Mouse (Mus musculus) liver, embryonic 12.5 days (tissue): ENCODE data around the gene Mgat5. TPM values are rescaled to one million over a fixed set of nuclear protein-coding genes. Genes with fewer than 3 reads are reported as not detected.
A peak's percentile ranks its signal among the peaks of the same experiment; 100 is the strongest.

ENCODE experiments used
- ATAC-seq: fragments of 200-750 bp; cut with Nextera tagmentation; 2 replicates; pipeline ENCODE4 v1.8.0; 2017; ENCODE audit warnings: moderate number of reproducible peaks, mild to moderate bottlenecking, moderate library complexity
- H3K27ac ChIP-seq: fragments of 300-500 bp; sonication (generic); 2 replicates; pipeline ENCODE4 v1.5.1; 2016; ENCODE audit warnings: mild to moderate bottlenecking
- H3K27me3 ChIP-seq: fragments of 300-500 bp; sonication (generic); replicated peaks from 2 replicates; pipeline ENCODE4 v1.6.1; 2016; ENCODE audit warnings: mild to moderate bottlenecking, moderate library complexity
- H3K36me3 ChIP-seq: fragments of 300-500 bp; sonication (generic); 2 replicates; pipeline ENCODE4 v1.6.1; 2016; ENCODE audit warnings: mild to moderate bottlenecking, moderate library complexity
- H3K4me1 ChIP-seq: fragments of 300-500 bp; sonication (generic); 2 replicates; pipeline ENCODE4 v1.6.1; 2016
- H3K4me2 ChIP-seq: fragments of 300-500 bp; sonication (generic); 2 replicates; pipeline ENCODE4 v1.6.1; 2016; ENCODE audit warnings: mild to moderate bottlenecking, moderate library complexity
- H3K4me3 ChIP-seq: fragments of 300-500 bp; sonication (generic); 2 replicates; pipeline ENCODE4 v1.5.1; 2016; ENCODE audit warnings: mild to moderate bottlenecking, moderate library complexity
- H3K9ac ChIP-seq: fragments of 300-500 bp; sonication (generic); 2 replicates; pipeline ENCODE4 v1.6.1; 2016; ENCODE audit warnings: mild to moderate bottlenecking, moderate library complexity
- H3K9me3 ChIP-seq: fragments of 300-500 bp; sonication (generic); replicated peaks from 2 replicates; pipeline ENCODE4 v1.6.1; 2016; ENCODE audit warnings: mild to moderate bottlenecking, moderate library complexity
- WGBS: fragments of 180-500 bp; shearing (Covaris S2); methylation state at CpG from one replicate; pipeline ENCODE4 v1.1.7; 2016; ENCODE audit not compliant: insufficient replicate concordance; 5-methylcytosine and 5-hydroxymethylcytosine counted together
- polyA plus RNA-seq: library from polyadenylated mRNA; unstranded; fragments of >200 nt; fragmentation: Nextera tagmentation; extraction: Ambion mirVana; gene quantifications from 2 replicates; pipeline ENCODE4 v1.2.1, GENCODE M21; 2016

Gene Mgat5
- polyA plus RNA-seq, result 1.3 and 1.5 TPM in 2 replicates

GRCm38 (mm10) chr1:127204817-127205485 is at the start of gene Mgat5:
Mgat5 (plus strand) TSS chr1:127205015.
- Histone ChIP-seq H3K9me3 (no peaks in the 10 kb centered on the region), H3K4me3 (peak within 1 kb of the TSS; percentile 78), H3K36me3 (no peaks in the 10 kb centered on the region), H3K4me1 (peaks cover 29% of the 10 kb centered on the region), H3K9ac (peak within 1 kb of the TSS; percentile 70), H3K27me3 (no peaks in the 10 kb centered on the region), H3K27ac (peak within 1 kb of the TSS; percentile 77), H3K4me2 (peak within 1 kb of the TSS; percentile 98)
- ATAC-seq, result peak; percentile 90
- under 1% methylated on average over 51 of the region's 51 CpGs for WGBS

- no peak for ATAC-seq
Measured at GRCm38 (mm10) chr1:127160118-127160760, 44.6 kb upstream of the Mgat5 start.

GRCm38 (mm10) chr1:127164589-127165160 is 40.1 kb upstream of the Mgat5 start:
- no peaks in the 10 kb centered on the region for H3K27me3 ChIP-seq
- H3K9ac ChIP-seq, result no peak overlapping the region
- H3K4me2 ChIP-seq, result no peak overlapping the region
- H3K4me3 ChIP-seq, result no peak overlapping the region
- WGBS, result 53% methylated on average over 4 of the region's 4 CpGs
- no peak for ATAC-seq
- no peak overlapping the region for H3K27ac ChIP-seq
- H3K36me3 ChIP-seq, result no peaks in the 10 kb centered on the region
- no peaks in the 10 kb centered on the region for H3K9me3 ChIP-seq
- H3K4me1 ChIP-seq, result no peaks in the 10 kb centered on the region

More at GRCm38 (mm10) chr1:127160118-127160760, 44.6 kb upstream of the Mgat5 start:
- WGBS, result 80% methylated on average over 5 of the region's 5 CpGs
- Histone ChIP-seq H3K4me1 (no peaks in the 10 kb centered on the region), H3K36me3 (no peaks in the 10 kb centered on the region), H3K9me3 (no peaks in the 10 kb centered on the region), H3K4me3 (no peak overlapping the region), H3K9ac (no peak overlapping the region), H3K4me2 (no peak overlapping the region), H3K27me3 (no peaks in the 10 kb centered on the region), H3K27ac (no peak overlapping the region)

DNA sequence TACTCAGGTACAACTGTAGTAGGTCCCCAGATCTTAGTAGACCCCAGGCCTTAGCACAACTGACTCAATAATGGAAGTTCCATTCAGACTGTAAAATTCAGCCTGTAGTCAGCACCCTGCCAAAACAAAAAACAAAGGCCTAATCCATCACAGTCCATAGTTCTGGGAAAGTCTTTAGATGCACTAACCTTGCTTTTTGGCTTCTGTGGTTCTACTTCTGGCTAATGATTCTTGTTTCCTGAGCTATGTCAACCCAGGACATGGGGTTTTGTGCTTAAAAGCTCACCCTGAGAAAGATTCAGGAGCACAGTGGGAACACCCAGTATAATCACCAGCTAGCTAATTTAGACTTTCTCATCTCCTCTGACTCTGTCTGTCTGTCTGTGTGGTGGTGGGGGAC is 38.3 kb upstream of the Mgat5 start:
- Histone ChIP-seq H3K4me2 (no peak overlapping the region), H3K4me1 (no peaks in the 10 kb centered on the region), H3K9me3 (no peaks in the 10 kb centered on the region), H3K4me3 (no peak overlapping the region), H3K27me3 (no peaks in the 10 kb centered on the region), H3K9ac (no peak overlapping the region), H3K36me3 (no peaks in the 10 kb centered on the region), H3K27ac (no peak overlapping the region)
- no peak for ATAC-seq

DNA sequence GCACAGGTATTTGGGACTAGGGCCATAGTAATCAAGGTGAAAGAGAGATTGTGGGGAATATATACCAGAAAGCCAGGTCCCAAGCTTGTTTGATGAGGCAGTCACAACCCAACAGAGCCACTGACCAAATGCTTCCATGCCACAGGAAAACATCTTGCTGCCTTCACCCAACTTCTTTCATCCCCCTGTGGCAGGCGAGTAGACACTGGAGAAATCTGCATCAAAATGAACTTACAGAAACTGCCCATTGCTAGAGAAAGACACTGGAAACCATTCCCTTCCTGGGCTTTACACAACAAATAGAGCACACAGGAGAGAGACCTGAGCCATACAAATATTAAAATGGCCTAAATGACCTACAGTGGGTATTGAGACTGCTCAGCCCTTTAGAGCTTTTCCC is 37.2 kb upstream of the Mgat5 start:
- no peak overlapping the region for H3K4me3 ChIP-seq
- ATAC-seq, result no peak
- H3K4me1 ChIP-seq, result no peaks in the 10 kb centered on the region
- H3K27ac ChIP-seq, result no peak overlapping the region
- 54% methylated on average over 1 of the region's 1 CpGs for WGBS
- H3K9ac ChIP-seq, result no peak overlapping the region
- H3K9me3 ChIP-seq, result no peaks in the 10 kb centered on the region
- no peaks in the 10 kb centered on the region for H3K27me3 ChIP-seq
- no peaks in the 10 kb centered on the region for H3K36me3 ChIP-seq
- no peak overlapping the region for H3K4me2 ChIP-seq

DNA sequence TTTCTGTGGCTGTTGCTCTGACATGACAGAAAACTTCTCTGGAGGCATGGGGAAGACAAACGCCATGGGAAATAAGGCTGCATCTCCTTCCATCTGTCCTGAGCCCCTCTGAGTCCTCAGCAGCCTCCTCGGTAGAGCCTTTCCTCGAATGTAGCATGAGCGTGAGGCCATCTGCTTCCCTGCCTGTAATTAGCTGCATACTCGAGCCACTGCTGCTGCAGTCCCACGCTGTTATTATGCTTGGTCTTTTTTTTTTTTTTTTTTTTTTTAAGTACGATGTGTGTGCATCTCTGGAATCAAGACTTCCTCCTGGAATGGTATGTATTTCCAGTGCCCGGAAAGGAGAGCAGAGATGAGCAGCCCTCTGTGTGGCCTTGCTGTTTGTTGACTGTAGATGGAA is 36.6 kb upstream of the Mgat5 start:
- H3K4me2 ChIP-seq, result no peak overlapping the region
- no peak overlapping the region for H3K4me3 ChIP-seq
- no peaks in the 10 kb centered on the region for H3K4me1 ChIP-seq
- no peak overlapping the region for H3K9ac ChIP-seq
- no peak for ATAC-seq
- no peak overlapping the region for H3K27ac ChIP-seq
- no peaks in the 10 kb centered on the region for H3K27me3 ChIP-seq
- H3K36me3 ChIP-seq, result no peaks in the 10 kb centered on the region
- H3K9me3 ChIP-seq, result no peaks in the 10 kb centered on the region
- WGBS, result 68% methylated on average over 8 of the region's 8 CpGs

DNA sequence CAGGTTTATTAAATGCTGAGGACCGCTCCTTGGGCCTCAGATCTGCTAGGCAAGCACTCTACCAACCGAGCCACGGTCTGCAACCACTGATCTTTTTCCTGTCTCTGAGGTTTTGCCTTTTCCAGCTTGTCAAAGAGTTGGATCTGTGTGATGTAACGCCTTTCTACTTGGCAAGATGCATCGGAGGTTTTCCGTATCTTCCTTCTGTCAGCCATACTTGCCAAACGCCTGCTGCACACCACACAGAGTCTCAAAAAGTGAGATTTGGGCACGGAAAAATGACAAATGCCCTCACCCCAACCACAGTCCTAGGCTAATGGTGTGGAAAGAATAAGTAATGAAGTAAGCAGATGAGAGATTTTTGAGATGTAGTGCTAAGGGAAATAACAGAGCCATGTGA is 35.3 kb upstream of the Mgat5 start:
- H3K4me2 ChIP-seq, result no peak overlapping the region
- H3K27me3 ChIP-seq, result no peaks in the 10 kb centered on the region
- H3K36me3 ChIP-seq, result no peaks in the 10 kb centered on the region
- H3K9me3 ChIP-seq, result no peaks in the 10 kb centered on the region
- WGBS, result 75% methylated on average over 8 of the region's 8 CpGs
- no peak overlapping the region for H3K27ac ChIP-seq
- no peak overlapping the region for H3K9ac ChIP-seq
- H3K4me3 ChIP-seq, result no peak overlapping the region
- no peaks in the 10 kb centered on the region for H3K4me1 ChIP-seq
- ATAC-seq, result no peak

GRCm38 (mm10) chr1:127171361-127171760 is 33.5 kb upstream of the Mgat5 start:
- H3K9ac ChIP-seq, result no peak overlapping the region
- WGBS, result 60% methylated on average over 7 of the region's 7 CpGs
- no peak overlapping the region for H3K27ac ChIP-seq
- no peak overlapping the region for H3K4me2 ChIP-seq
- H3K9me3 ChIP-seq, result no peaks in the 10 kb centered on the region
- no peak overlapping the region for H3K4me3 ChIP-seq
- H3K36me3 ChIP-seq, result no peaks in the 10 kb centered on the region
- no peaks in the 10 kb centered on the region for H3K27me3 ChIP-seq
- ATAC-seq, result no peak
- no peaks in the 10 kb centered on the region for H3K4me1 ChIP-seq

GRCm38 (mm10) chr1:127173448-127173847 is 31.4 kb upstream of the Mgat5 start:
- Histone ChIP-seq H3K27me3 (no peaks in the 10 kb centered on the region), H3K9ac (no peak overlapping the region), H3K4me2 (no peak overlapping the region), H3K9me3 (no peaks in the 10 kb centered on the region), H3K4me1 (no peaks in the 10 kb centered on the region), H3K36me3 (no peaks in the 10 kb centered on the region), H3K4me3 (no peak overlapping the region), H3K27ac (no peak overlapping the region)
- 73% methylated on average over 3 of the region's 3 CpGs for WGBS
- ATAC-seq, result no peak

DNA sequence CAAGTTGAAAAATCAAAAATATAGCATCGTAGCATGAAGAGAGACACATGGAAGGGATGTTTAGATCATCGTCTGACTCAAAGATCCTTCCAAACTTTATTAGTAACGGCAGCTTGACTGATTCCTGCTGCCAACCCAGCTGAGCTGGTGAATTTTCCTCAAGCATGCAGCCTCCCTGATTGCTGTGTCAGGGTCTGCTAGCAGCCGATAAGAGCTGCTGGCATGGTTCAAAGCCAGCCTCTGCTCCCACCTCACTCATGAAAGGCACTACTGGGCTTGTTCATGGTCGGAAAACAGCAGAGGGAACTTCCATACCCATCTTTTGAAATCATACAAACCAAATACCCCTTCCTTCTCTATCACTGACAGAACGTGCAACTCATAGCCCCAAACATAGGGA is 12.4 kb upstream of the Mgat5 start:
- no peaks in the 10 kb centered on the region for H3K36me3 ChIP-seq
- no peaks in the 10 kb centered on the region for H3K4me1 ChIP-seq
- no peak overlapping the region for H3K4me2 ChIP-seq
- no peak overlapping the region for H3K27ac ChIP-seq
- peak; percentile 52; the same call in 1 of the 2 replicates for ATAC-seq
- H3K9me3 ChIP-seq, result no peaks in the 10 kb centered on the region
- no peak overlapping the region for H3K4me3 ChIP-seq
- 58% methylated on average over 6 of the region's 6 CpGs for WGBS
- no peak overlapping the region for H3K9ac ChIP-seq
- H3K27me3 ChIP-seq, result no peaks in the 10 kb centered on the region

DNA sequence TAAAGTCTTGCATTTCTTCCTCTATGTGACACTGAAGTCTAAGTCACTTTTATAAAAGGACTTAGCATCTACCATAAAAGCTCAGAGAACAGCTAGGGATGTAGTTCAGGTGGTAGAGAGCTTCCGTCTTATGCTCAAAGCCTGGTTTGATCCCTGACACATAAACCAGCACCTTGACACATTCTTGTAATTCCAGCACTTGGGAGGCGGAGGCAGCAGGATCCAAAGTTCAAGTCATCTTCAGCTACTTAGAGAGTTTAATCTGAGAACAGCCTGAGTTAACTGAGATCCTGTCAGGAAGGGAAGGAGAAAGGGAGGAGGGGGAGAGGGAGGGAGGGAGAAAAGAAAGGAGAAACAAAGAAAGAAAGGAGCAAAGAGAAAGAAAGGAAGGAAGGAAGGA is 5.6 kb upstream of the Mgat5 start:
- ATAC-seq, result no peak
- Histone ChIP-seq H3K4me3 (no peak overlapping the region), H3K27me3 (no peaks in the 10 kb centered on the region), H3K9ac (no peak overlapping the region), H3K27ac (no peak overlapping the region), H3K36me3 (no peaks in the 10 kb centered on the region), H3K9me3 (no peaks in the 10 kb centered on the region), H3K4me2 (no peak overlapping the region), H3K4me1 (peaks cover 6% of the 10 kb centered on the region)
- 62% methylated on average over 2 of the region's 2 CpGs for WGBS

DNA sequence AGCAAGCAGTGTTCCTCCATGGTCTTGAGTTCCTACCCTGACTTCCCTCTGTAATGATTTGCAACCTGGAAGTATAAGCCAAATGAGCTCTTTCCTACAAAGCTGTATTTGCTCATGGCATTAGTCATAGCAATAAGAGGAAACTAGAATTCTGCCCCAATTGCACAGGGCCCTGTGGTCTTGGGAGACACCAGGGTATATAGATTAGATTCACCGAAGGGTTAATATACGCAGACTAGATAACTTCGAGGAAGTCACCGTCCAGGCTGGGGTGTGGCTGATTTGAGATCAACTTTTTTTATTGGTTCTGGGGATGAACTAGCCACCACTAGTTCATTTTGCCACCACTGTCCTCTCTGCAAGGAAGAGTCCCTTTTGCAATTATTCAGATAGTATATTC is 2.5 kb upstream of the Mgat5 start:
- no peak overlapping the region for H3K27ac ChIP-seq
- H3K4me3 ChIP-seq, result no peak overlapping the region
- H3K36me3 ChIP-seq, result no peaks in the 10 kb centered on the region
- H3K27me3 ChIP-seq, result no peaks in the 10 kb centered on the region
- 17% methylated on average over 4 of the region's 4 CpGs for WGBS
- H3K9me3 ChIP-seq, result no peaks in the 10 kb centered on the region
- no peak overlapping the region for H3K9ac ChIP-seq
- H3K4me1 ChIP-seq, result peaks cover 29% of the 10 kb centered on the region
- no peak for ATAC-seq
- no peak overlapping the region for H3K4me2 ChIP-seq
